Mouse (Mus musculus) spleen, postnatal 10 days (tissue): ENCODE results near the gene Ccnd2.

Experiments
- DNase-seq, 2 experiments: peaks; one replicate each; pipeline ENCODE4 v3.0.0; 2021 to 2022; ENCODE audit warnings: low spot score in 2 of 2

Ccnd2 gene

GRCm38 (mm10) chr6:127152106-127152951 is at the start of gene Ccnd2:
Ccnd2 (minus strand) TSS chr6:127152193.
- DNase-seq, result peak; percentile 26 to 69

GRCm38 (mm10) chr6:127196985-127197384 is 45.0 kb upstream of the Ccnd2 start:
- DNase-seq, result no peak

- no peak for DNase-seq
These were observed 29.3 kb upstream of the Ccnd2 start for GRCm38 (mm10) chr6:127181296-127181695.

- no peak for DNase-seq
These were observed 27.2 kb upstream of the Ccnd2 start for GRCm38 (mm10) chr6:127179056-127179759.

- peak in 1 of 2 experiments; percentile 22 for DNase-seq
These were observed 26.0 kb upstream of the Ccnd2 start for GRCm38 (mm10) chr6:127177962-127178361.

- no peak for DNase-seq
These were observed 25.4 kb upstream of the Ccnd2 start for GRCm38 (mm10) chr6:127177441-127177840.

GRCm38 (mm10) chr6:127172461-127172860 is 20.5 kb upstream of the Ccnd2 start:
- no peak for DNase-seq

- no peak for DNase-seq
These were observed 18.7 kb upstream of the Ccnd2 start for GRCm38 (mm10) chr6:127170734-127171133.

- no peak for DNase-seq
These were observed 13.7 kb upstream of the Ccnd2 start for GRCm38 (mm10) chr6:127165663-127166062.

- peak in 1 of 2 experiments; percentile 47 for DNase-seq
These were observed 10.8 kb upstream of the Ccnd2 start for GRCm38 (mm10) chr6:127162842-127163241.

GRCm38 (mm10) chr6:127157321-127157720 is 5.3 kb upstream of the Ccnd2 start:
- DNase-seq, result no peak

GRCm38 (mm10) chr6:127155468-127155867 is 3.5 kb upstream of the Ccnd2 start:
- DNase-seq, result peak in 1 of 2 experiments; percentile 50

- peak; percentile 21 to 61 for DNase-seq
These were observed 2.8 kb upstream of the Ccnd2 start for GRCm38 (mm10) chr6:127154708-127155268.

GRCm38 (mm10) chr6:127153972-127154707 is 2.1 kb upstream of the Ccnd2 start:
- DNase-seq, result peak in 1 of 2 experiments; percentile 17

- no peak for DNase-seq
These were observed 1.4 kb upstream of the Ccnd2 start for GRCm38 (mm10) chr6:127153296-127153800.

GRCm38 (mm10) chr6:127151565-127152105 is 358 bp downstream of the Ccnd2 start:
- DNase-seq, result peak; percentile 31 to 56

- peak in 1 of 2 experiments; percentile 66 for DNase-seq
These were observed 1.1 kb downstream of the Ccnd2 start for GRCm38 (mm10) chr6:127150663-127151564.

GRCm38 (mm10) chr6:127149944-127150662 is 1.9 kb downstream of the Ccnd2 start:
- DNase-seq, result peak in 1 of 2 experiments; percentile 27

GRCm38 (mm10) chr6:127149303-127149943 is 2.6 kb downstream of the Ccnd2 start:
- peak; percentile 27 to 54 for DNase-seq
